Mouse (Mus musculus) forebrain, postnatal 0 days (tissue): ENCODE results near the gene Pum2. TPM values are rescaled to one million over a fixed set of nuclear protein-coding genes. Genes with fewer than 3 reads are reported as not detected.

Experiments used
- ATAC-seq: fragments of 200-750 bp; cut with Nextera tagmentation; 2 replicates; pipeline ENCODE4 v1.8.0; 2017; ENCODE audit warnings: mild to moderate bottlenecking, moderate library complexity
- DNase-seq: peaks from one replicate; pipeline ENCODE4 v3.0.0-alpha.2; 2015
- H3K27ac ChIP-seq: fragments of 300-500 bp; sonication (generic); 2 replicates; pipeline ENCODE4 v1.5.1; 2014; ENCODE audit warnings: low read depth, mild to moderate bottlenecking, antibody characterized with exemption, low read length, moderate library complexity, mixed read lengths
- H3K27me3 ChIP-seq: fragments of 300-500 bp; sonication (generic); 2 replicates; pipeline ENCODE4 v1.6.1; 2014; ENCODE audit warnings: mild to moderate bottlenecking, low read length, mixed read lengths; ENCODE audit not compliant: insufficient read depth
- H3K36me3 ChIP-seq: fragments of 300-500 bp; sonication (generic); 2 replicates; pipeline ENCODE4 v1.6.1; 2014; ENCODE audit warnings: mild to moderate bottlenecking, moderate library complexity; ENCODE audit not compliant: insufficient read depth
- H3K4me1 ChIP-seq: fragments of 300-500 bp; sonication (generic); 2 replicates; pipeline ENCODE4 v1.6.1; 2014; ENCODE audit warnings: antibody characterized with exemption; ENCODE audit not compliant: insufficient read depth
- H3K4me2 ChIP-seq: fragments of 300-500 bp; sonication (generic); 2 replicates; pipeline ENCODE4 v1.6.1; 2014; ENCODE audit warnings: low read depth, mild to moderate bottlenecking, moderate library complexity
- H3K4me3 ChIP-seq: fragments of 300-500 bp; sonication (generic); 2 replicates; pipeline ENCODE4 v1.5.1; 2014; ENCODE audit warnings: low read depth, low read length, mixed read lengths
- H3K9ac ChIP-seq: fragments of 300-500 bp; sonication (generic); 2 replicates; pipeline ENCODE4 v1.6.1; 2014; ENCODE audit warnings: mild to moderate bottlenecking
- H3K9me3 ChIP-seq: fragments of 300-500 bp; sonication (generic); 2 replicates; pipeline ENCODE4 v1.6.1; 2016; ENCODE audit warnings: low read length
- CTCF ChIP-seq: sonication (generic); IDR thresholded peaks from 2 replicates; pipeline ENCODE4 v1.5.1; 2016; ENCODE audit warnings: antibody characterized with exemption, control low read depth, low read depth
- WGBS: fragments of 180-500 bp; shearing (Covaris S2); extraction: QIAGEN DNeasy Blood & Tissue Kit; methylation state at CpG from one replicate; pipeline ENCODE4 v1.1.7; 2014; 5-methylcytosine and 5-hydroxymethylcytosine counted together
- polyA plus RNA-seq: library from polyadenylated mRNA; unstranded; fragments of >200 nt; fragmentation: Nextera tagmentation; extraction: Ambion mirVana; gene quantifications from 2 replicates; pipeline ENCODE4 v1.2.1, GENCODE M21; 2015
- total RNA-seq: library from RNA; depleted of rRNA; stranded (reverse); fragments of >200 nt; gene quantifications from 2 replicates; pipeline ENCODE4 v1.2.3, GENCODE M21; 2014

The Pum2 gene
- total and polyA plus RNA-seq, 2 experiments from 2014 or later = 37.2 to 133 TPM

DNA sequence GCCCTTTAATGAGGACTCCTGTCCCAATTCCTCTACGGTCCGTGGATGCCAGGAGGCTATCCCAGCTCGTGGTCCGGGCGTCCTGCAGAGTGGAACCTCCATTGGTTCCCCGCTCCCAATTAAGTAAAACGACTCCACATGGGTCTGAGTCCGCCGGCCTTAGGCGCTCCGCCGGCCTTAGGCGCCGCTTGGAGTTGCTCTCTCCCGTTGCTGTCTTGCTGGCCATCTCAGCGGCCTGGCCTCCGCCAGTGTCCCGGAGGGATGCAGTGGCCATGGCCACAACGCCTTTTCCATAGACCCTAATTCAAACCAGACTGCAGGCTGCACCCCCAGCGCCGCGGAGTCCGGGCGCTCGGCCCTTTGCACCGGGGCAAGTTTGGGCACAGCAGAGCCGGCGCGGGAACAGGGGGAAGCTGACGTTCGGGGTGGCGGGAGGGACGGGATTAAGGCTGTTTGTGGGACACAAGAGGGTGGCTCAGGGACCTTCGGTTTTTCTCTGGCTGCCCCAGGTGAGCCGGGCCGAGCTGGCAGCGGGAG, 98.0 kb downstream of the Pum2 start:
- peak; percentile 24 for ATAC-seq
- Histone ChIP-seq H3K9ac (peak overlapping the region; percentile 66), H3K27me3 (no peaks in the 10 kb centered on the region), H3K27ac (peak overlapping the region; percentile 42), H3K4me1 (peaks cover 4% of the 10 kb centered on the region; the same call in 1 of the 2 replicates), H3K4me3 (peak overlapping the region; percentile 56), H3K36me3 (no peaks in the 10 kb centered on the region), H3K9me3 (no peaks in the 10 kb centered on the region), H3K4me2 (peak overlapping the region; percentile 97)
- TF ChIP-seq CTCF = no peak
- 0% methylated on average over 37 of the region's 37 CpGs for WGBS
- DNase-seq = no peak

- peak overlapping the region; percentile 66 for H3K9ac ChIP-seq
- TF ChIP-seq CTCF = peak; percentile 38; the same call in 1 of the 2 replicates
- no peaks in the 10 kb centered on the region for H3K36me3 ChIP-seq
- DNase-seq = peak; percentile 65
- no peaks in the 10 kb centered on the region for H3K9me3 ChIP-seq
- H3K27me3 ChIP-seq = no peaks in the 10 kb centered on the region
- H3K4me1 ChIP-seq = peaks cover 4% of the 10 kb centered on the region; the same call in 1 of the 2 replicates
- H3K4me2 ChIP-seq = peak overlapping the region; percentile 97
- under 1% methylated on average over 55 of the region's 55 CpGs for WGBS
- ATAC-seq = peak; percentile 49
- H3K27ac ChIP-seq = peak overlapping the region; percentile 57
- H3K4me3 ChIP-seq = peak overlapping the region; percentile 56
Measured at GRCm38 (mm10) chr12:8772451-8773143, 98.7 kb downstream of the Pum2 start.

DNA sequence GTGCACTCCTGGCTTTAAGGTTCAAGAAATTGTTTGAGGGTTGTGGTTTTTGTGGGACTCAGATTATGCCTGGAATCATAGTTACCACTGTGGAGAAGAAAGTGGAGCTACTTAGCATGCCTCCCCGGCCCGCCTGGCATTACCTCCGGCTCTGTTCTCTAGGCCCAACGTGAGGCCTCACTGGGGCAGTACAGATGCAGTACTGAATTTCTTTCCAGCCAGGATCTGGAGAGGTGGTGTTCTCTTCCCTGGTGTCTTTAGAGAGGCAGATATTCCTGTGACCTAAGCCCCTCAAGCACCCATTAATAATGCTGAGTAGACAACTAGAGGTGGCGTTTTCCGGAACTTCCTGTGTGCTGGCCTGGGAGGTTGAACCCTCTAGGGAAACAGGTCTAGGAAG, 99.4 kb downstream of the Pum2 start:
- ATAC-seq = no peak
- Histone ChIP-seq H3K4me1 (peaks cover 4% of the 10 kb centered on the region; the same call in 1 of the 2 replicates), H3K9ac (no peak overlapping the region), H3K36me3 (no peaks in the 10 kb centered on the region), H3K9me3 (no peaks in the 10 kb centered on the region), H3K4me2 (peak overlapping the region; percentile 97), H3K27me3 (no peaks in the 10 kb centered on the region), H3K4me3 (peak overlapping the region; percentile 56), H3K27ac (no peak overlapping the region)
- WGBS = 24% methylated on average over 6 of the region's 6 CpGs
- no peak for DNase-seq
- no peak for TF ChIP-seq CTCF

- TF ChIP-seq CTCF = no peak
- no peak overlapping the region for H3K4me3 ChIP-seq
- H3K4me2 ChIP-seq = no peak overlapping the region
- no peak overlapping the region for H3K27ac ChIP-seq
- H3K9me3 ChIP-seq = no peaks in the 10 kb centered on the region
- H3K27me3 ChIP-seq = no peaks in the 10 kb centered on the region
- H3K36me3 ChIP-seq = no peaks in the 10 kb centered on the region
- peaks cover 4% of the 10 kb centered on the region; the same call in 1 of the 2 replicates for H3K4me1 ChIP-seq
- no peak overlapping the region for H3K9ac ChIP-seq
- ATAC-seq = no peak
- no peak for DNase-seq
Measured at GRCm38 (mm10) chr12:8774183-8774582, 100.2 kb downstream of the Pum2 start.

GRCm38 (mm10) chr12:8776206-8776605, 102.3 kb downstream of the Pum2 start:
- TF ChIP-seq CTCF = no peak
- Histone ChIP-seq H3K27ac (no peak overlapping the region), H3K27me3 (no peaks in the 10 kb centered on the region), H3K36me3 (no peaks in the 10 kb centered on the region), H3K4me1 (peaks cover 4% of the 10 kb centered on the region; the same call in 1 of the 2 replicates), H3K4me2 (no peak overlapping the region), H3K4me3 (no peak overlapping the region), H3K9me3 (no peaks in the 10 kb centered on the region), H3K9ac (no peak overlapping the region)
- DNase-seq (no peak), ATAC-seq (no peak)
- WGBS = 91% methylated on average over 7 of the region's 7 CpGs

DNA sequence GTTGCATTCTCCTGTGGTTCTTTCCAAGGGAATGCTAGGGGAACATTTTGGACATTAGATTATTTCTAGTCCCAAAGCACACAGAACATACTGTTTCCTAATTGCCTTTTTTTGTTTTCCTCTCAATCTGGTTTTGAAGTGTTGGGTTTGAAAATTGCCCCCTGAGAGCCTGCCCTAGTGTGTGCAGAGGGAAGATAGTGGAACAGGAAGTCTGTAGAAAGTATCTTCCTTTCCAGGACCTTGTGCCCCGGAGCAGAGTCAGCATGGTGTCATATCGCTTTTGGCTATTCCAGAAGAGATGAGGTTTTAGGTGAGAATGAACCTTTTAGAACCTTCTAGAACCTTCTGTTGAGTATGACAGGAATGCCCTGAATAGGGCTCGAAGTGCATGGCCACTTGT, 102.8 kb downstream of the Pum2 start:
- TF ChIP-seq CTCF = no peak
- 92% methylated on average over 3 of the region's 3 CpGs for WGBS
- Histone ChIP-seq H3K27me3 (no peaks in the 10 kb centered on the region), H3K4me3 (no peak overlapping the region), H3K4me1 (peaks cover 4% of the 10 kb centered on the region; the same call in 1 of the 2 replicates), H3K9me3 (no peaks in the 10 kb centered on the region), H3K27ac (no peak overlapping the region), H3K4me2 (no peak overlapping the region), H3K36me3 (no peaks in the 10 kb centered on the region), H3K9ac (no peak overlapping the region)
- DNase-seq = no peak
- ATAC-seq = no peak

DNA sequence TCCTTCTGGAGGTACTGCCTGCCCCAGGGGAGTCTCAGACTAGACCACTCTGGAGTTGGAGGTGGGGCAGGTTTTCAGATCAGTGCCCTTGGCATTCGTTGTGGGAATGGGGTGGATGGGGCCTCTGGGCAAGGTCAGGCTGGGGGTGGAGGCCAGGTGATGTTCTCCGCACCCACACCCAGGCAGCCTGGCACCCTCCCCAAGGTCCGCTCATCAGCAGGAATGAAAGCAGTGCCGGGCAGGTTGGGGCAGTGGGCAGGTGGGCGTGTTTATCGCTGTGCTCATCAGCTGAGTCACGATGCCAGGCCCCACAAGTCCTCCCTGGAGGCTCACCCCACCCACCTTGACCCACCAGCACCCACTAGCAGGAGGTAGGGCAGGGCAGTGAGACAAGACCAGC, 104.2 kb downstream of the Pum2 start:
- Histone ChIP-seq H3K9me3 (no peaks in the 10 kb centered on the region), H3K4me1 (peaks cover 1% of the 10 kb centered on the region; the same call in 1 of the 2 replicates), H3K36me3 (no peaks in the 10 kb centered on the region), H3K4me2 (no peak overlapping the region), H3K27ac (no peak overlapping the region), H3K4me3 (no peak overlapping the region), H3K27me3 (no peaks in the 10 kb centered on the region), H3K9ac (no peak overlapping the region)
- 91% methylated on average over 7 of the region's 7 CpGs for WGBS
- ATAC-seq (no peak), DNase-seq (no peak)
- TF ChIP-seq CTCF = no peak
